Mouse (Mus musculus) heart, adult 9 months (tissue): ENCODE results near the gene Asb10.
A peak's percentile ranks its signal among the peaks of the same experiment; 100 is the strongest.

Experiments
- DNase-seq, 2 experiments: peaks; one replicate each; pipeline ENCODE4 v3.0.0; 2022; ENCODE audit warnings: low spot score in 2 of 2

The Asb10 gene

DNA sequence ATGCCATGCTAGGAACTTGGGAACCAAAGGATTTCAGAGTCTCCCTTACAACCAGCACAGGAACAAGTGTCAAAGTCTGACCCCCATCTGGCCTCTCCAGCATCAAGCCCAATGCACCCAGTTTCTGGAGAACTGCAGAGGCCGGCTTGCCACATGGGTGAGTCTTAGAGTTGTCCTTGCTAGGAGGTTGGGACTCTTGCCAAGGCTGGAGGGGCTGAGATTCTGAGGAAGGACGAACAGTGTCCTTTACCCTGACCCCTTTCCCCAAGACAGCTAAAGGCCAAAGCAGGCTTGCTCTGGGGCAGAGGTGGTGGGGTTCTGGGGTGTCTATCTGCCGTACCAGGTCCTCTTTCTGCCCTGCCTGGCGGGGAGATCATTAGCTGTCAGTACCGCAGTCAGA lies 4.3 kb downstream of the Asb10 start:
- no peak for DNase-seq

DNA sequence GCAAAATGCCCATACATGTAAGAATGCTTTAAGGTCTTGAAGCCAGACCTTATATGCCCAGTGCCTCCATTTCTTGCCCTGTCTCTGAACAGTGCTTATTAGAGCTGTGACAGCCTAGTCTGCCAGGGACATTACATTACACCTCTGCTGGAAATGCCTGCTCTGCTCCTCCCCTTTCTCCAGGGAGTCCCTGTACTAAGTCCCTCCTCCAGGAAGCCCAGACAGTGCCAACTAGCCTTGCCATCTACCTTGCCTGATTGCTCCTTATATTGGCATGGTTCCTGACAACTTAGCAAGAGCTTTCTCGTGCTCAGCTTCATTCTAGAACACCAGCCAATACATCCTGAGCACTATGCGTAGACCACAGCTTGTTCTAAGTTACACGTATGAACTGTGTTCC lies 5.0 kb downstream of the Asb10 start:
- DNase-seq = no peak

DNA sequence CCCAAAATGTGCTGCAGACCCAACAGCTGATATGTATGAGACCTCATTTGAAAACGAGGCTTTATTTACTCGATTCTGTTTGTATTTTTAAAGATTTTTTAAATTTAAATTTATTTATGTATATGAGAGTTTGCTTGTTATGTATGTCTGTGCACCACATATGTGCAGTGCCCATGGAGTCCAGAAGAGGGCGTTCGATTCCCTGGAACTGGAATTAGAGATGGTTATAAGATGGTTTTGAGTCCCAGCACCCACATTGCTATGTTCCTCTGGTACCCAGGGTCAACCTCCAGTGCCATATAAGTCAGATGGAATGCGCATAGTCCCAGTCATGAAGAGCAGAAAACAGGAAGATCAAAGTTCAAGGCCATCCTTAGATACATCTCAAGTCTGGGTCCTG lies 6.5 kb downstream of the Asb10 start:
- no peak for DNase-seq

DNA sequence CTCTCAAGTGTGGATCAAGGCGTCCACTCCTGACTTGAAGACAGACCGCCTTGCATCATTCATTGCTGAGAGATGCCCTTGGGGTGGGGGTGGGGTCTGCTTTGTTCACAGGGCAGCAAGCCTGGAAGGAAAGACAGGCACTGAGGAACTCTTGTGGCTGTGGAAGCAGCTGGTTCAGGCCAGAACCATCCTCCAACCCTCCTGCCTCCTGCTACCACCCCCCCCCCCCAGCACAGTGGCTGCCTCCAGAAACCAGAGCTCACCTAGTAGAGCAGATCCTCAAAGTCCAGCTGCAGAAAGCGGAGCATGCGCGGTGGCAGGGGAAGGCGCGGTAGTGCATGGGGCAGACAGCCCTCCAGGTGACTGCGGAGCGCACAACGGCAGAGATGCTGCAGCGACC lies 7.4 kb downstream of the Asb10 start:
- no peak for DNase-seq

DNA sequence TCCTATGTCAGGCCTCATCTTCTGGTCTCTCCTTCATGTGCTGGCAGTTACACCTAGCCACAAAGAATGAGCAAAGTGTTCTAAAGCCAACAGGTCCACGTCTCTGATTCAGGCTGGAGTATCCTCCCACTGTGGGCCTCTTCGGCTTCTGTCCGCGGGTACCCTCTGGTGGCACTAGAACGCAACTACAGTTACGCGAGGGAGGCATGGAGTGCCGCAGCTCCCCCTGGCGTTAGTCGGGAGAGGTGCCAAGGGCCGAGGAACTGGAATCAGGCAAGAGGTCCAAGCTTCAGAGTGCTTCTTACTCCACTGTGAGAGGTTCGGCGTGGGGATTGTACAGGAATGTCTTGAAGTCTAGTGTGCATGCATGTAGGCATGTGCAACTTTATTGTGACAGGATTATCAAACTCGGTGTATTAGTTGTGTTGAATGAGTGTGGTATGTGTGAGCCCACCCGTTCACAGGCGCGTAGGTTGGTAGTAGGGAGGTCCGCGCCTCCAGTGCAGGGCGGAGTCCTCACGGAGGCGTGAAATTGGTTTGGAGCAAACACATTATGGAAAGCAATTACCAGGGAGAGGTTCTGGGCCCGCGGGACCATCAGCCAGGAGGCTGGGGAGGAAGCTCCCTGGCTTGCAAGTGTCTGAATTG lies 10.6 kb downstream of the Asb10 start:
- DNase-seq = peak; percentile 82 to 91

DNA sequence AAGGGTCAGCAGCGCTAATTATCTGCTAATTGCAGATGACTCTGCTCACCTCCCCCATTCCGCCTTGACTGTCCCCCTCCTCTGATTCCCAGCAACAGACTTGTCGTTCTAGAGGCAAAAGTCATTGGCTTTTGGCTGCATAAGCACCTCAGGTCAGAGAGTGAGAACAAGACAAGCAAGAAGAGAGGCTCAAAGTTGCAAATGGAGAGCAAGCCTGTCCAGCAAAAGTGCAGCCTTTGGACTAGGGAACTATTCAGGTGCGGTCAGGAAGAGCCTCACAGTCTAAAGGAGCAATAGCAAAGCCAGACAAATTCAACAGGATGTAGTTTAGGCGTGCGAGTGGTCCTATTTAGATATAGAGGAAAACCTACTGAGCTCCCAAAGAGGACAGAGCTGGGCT lies 13.0 kb downstream of the Asb10 start:
- DNase-seq = no peak

DNA sequence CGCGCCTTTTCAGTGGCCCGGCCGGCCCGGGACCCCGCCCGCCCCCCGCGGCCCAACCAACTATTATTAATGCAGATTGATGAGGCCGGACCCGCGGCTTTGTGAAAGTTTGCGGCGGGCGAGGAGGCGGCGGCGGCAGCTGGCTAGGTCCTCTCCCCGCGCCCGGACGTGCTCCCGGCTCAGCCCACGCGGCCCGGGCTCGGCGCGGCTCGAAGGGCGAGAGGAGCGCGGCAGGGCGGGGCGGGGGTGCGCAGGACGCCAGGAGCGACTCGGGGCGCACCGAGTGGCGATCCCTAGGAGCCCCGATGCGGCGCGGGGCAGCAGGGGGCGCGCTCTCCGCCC lies 13.9 kb downstream of the Asb10 start, which contains the start of gene Gbx1:
TSS of gene Gbx1 (minus strand) at position 314 of the 342 bp plus-strand sequence.
- no peak for DNase-seq

DNA sequence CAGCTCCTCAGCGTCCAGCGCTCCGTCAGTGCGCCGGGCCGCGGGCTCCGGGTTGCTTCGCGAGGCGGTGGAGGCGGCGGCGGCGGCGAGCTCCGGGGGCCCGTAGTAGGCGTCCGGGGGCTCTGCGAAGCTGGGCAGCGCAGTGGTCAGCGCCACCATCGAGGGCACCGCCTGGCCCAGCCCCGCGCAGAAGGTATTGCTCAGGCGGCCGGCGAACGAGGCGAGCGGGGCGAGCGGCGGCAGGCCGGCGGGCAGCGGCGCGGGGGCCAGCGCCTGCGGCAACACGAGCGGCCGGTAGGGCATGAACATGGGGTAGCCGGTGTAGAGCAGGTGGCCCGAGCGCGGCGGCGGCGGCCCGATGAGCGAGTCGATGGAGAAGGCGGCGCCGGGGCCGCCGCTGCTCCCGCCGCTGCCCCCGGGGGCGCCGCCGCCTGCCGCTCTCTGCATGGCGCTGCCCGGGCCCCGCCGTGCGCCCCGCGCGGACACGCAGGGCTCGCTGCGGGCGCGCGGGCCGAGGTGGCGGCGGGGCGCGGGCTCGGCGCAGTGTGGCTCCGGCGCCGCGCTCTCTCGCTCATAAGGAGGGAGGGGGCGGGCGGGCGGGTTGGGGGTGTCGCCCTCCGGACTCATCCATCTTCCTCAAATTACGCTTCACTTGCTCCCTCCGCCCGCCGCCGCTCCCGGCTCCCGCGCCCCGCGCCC lies 14.4 kb downstream of the Asb10 start:
- no peak for DNase-seq

DNA sequence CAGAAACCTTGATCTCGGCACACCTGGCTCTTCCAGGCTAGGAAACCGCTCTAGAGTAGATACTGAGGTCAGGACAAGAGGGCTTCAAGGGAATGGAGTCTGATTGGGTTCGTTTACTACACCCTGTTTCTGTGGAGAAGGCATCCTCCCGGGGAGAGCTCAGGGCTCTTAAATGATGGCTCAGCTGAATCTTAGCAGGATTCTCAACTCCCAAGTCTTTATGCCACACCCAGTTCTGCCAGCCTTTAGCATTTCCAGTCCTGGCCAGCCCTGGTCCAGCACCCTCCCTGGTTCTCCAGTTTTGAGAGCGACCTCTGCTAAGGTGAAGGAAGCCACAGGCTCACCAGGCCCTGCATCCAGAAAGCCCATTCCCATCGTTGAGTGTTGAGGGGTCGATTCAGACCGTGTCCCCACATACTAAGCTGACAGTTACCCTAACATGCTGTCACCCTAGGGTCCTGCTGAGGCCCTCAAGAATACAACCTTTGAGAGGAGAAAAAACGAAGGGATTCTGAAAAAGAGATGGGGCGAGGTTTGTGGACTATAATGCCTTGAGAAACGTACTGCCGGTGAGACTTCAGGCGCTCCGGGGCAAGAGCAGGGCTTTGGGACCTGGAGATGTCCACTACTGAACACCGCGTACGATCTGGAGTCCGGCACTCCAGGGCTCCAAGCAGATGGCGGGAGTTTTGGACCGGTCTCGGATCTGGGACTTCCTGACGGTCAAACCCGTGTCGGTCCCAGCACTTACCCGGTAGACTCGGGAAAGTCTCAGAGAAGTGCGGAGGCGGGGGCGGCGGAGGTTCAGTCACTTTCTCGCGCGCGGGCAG lies 15.2 kb downstream of the Asb10 start:
- DNase-seq = no peak

DNA sequence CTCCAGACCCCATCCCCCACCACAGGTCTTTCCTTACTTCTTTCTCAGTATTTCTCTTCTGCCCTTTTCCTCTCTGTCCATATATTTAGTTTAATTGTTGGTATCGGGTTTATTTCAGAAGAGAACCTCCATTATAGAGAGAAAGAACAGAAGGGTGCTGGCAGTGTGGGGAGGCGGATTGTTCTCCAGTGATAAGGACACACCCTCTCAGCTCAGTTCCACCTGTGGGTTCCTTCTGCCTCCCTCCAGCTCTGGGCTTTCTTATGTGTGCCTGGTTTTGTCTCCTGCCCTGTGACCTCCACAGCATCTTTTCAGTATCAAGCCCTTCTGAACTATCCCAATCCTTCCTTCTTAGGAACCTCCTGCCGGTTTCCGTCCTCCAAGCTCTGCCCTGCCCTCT lies 16.3 kb downstream of the Asb10 start:
- DNase-seq = no peak

DNA sequence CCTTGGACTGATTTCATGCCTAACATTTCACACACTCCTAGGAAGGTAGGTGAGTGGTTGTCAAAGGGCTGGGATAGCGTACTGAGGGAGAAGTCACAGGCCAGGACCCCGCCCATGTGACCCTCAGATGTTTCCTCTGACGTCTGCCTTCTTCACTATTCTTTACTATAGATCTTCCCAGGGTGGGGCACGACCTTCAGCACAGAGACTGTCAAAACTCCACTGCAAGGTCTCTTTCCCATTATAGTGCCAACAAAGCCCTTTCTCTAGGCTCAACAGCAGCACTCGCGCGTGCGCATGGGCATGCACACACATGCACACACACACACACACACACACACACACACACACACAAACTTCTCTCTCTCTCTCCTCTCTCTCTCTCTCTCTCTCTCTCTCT lies 17.0 kb downstream of the Asb10 start:
- DNase-seq = no peak

DNA sequence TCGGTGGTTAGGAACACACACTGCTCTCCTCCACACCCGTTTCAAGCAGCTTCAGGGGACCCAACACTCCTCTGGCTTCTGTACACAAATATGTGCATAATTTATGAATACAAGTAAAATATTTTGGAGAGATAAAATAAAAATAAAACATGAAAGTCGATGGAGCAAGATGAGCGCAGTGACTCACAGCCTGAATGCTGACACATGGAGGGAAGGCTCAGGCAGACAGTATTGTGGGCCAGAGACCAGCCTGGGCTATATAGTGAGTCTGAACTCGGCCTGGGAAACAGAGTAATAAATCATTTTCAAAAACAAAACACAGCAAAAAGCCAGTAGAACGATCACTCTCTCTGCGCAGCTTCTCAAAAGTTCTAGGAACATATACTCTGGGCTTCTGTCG lies 19.4 kb downstream of the Asb10 start:
- no peak for DNase-seq

DNA sequence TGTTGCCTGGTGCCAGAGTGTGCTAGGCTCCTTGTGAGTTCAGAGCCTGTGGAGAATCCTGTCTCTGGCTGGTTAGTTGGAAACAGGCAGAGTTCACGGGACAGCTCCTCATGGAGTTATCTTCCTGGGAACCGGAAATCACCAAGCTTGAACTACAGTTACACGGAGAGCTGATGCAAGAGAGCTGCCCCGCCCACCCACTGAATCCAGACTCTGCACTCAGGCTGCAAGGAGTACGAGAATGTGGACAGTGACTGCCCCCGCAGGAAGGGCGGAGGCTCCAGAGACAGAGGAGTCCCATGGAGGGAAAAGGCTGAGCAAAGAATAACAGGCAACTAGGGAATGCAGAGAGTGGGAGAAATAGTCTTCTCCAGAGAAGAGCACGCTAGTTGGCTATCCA lies 28.5 kb downstream of the Asb10 start:
- DNase-seq = peak; percentile 49 to 54

DNA sequence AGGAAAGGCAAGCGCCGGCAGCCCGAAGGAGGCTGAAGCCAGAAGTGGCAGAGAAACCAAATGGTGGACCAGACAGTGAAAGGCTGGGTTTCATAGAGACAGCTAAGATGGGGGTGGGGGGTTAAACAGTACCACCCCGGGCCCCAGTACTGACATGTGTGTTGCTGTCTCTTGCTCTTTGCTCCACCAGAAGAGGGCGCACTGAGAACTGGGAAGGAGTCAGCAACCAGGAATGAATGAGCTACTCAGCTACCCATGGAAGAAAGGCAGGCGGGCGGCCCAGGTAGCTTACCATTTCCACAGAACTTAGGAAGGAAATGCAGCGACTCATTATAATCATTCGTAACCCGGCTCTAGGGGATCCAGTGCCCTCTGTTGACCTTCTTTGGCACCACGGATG lies 30.1 kb downstream of the Asb10 start:
- no peak for DNase-seq

DNA sequence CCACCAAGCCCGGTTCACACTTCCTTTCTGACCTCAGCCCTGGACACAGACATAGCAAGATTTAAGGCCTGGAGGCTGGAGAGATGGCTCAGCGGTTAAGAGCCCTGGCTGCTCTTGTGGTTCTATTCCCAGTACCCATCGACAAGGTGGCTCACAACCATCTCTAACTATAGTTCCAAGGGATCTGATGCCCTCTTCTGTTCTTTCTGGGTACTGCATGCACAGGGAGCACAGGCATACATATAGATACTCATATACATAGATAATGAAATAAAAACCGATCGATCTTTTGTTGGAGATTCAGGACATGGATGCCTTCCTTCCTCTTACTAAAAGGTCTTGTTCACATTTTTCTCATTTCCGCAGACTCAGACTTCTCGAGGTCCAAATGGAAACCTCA lies 32.4 kb downstream of the Asb10 start:
- no peak for DNase-seq

DNA sequence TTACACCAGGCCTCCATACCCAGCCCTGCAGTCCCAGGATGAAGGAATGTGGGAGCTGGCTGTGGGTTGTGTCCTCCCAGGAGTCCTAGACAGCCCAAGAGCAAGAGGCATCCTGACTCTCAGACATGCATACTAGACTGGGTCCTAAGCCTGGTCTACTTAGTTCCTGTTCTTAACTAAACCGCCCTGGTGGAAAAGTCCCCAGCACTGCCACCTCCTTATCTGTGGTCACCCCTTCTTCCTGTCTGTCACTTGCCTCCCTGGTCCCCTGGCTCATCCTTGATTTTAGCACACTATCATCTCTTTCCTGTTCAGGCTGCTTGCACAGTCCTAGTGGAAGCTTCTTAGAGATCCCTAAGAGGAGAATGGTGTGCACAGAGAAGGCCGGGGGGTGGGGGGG lies 35.3 kb downstream of the Asb10 start:
- no peak for DNase-seq

DNA sequence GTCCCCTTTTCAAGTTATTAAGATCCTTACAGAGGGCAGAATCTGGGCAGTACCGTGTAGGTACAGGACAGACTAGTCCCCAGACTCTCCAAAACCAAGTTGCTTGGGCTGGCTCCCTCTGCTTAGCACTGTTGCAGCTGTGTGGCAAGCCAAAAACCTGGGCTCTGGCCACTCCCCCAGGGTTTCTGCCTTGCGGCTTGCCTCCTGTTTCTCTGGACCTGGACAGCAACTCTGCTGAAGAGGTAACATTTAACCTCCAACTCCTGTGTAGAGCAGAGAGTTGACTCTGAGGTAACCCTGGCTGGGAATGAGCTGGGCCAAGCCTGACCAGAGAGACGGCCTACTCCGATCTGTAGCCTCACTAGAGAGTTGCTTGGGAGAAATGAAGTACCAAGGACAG lies 38.0 kb downstream of the Asb10 start:
- DNase-seq = no peak

DNA sequence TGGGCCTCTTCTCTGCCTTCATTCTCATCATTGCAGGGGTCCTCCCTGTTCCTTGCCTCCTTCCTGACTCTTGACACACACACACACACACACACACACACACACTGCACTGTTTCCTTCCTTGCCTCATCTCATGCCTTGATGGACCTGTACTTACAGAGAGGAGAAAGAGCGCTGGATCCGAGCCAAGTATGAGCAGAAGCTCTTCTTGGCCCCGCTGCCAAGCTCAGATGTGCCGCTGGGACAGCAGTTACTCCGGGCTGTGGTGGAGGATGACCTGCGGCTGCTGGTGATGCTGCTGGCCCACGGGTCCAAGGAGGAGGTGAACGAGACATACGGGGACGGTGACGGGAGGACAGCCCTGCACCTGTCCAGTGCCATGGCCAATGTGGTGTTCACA lies 39.9 kb downstream of the Asb10 start:
- no peak for DNase-seq

DNA sequence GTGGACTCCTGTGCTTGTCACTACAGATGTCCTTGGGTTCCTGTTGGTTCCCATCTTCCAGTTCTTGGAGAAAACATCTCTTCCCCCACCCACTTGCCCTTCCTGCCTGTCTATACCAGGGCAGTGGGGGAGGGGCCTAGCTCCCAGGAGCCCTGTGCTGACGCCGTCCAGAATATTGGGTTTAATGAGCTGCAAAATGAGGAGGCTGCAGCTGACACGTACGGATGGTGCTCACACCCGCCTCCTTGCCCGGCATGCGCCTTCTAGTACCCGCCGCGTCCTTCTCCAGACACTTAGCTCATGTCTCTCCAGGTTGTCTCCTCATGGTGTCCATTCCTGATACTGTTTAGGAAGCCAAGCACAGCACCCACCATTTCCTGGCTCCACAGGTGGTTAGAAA lies 41.7 kb downstream of the Asb10 start:
- DNase-seq = no peak

DNA sequence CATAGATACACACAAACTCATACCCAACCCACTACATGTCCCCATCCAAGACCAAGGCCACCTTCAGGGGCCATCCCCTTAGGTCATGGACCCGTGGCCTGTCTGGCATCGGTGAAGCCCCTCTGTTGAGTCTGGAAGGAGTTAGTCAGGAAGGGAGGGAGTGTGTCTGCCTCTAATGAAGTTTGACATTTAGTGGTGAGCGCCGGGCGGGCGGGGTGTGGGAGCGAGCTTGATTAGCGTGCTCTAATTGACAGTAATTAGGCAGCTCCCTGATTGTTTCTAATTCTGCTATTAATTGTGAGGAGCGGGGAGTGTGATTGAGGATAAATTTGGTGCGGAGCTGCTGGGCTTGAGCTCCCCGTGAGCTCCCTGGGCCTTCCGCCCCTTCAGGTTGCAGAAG lies 43.3 kb downstream of the Asb10 start:
- DNase-seq = no peak

DNA sequence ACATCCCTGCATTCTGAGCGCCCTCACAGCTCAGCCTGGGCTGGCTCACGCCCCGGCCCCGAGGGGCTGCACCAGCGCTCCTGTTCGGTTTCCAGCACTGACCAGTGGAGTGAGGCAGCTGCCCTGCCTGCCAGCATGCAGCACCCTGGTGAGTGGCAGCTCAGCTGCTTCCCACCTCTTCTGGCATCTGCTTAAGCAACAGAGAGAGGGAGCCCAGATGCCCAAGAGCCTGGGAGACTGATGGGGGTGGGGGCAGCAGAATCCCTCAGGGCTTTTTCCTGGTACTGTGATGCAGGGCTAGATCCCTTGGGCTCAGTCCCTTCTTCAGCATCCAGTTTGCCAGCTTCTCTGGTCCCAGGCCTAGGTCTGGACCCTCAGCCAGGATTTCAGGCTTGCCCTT lies 44.0 kb downstream of the Asb10 start:
- DNase-seq = no peak

DNA sequence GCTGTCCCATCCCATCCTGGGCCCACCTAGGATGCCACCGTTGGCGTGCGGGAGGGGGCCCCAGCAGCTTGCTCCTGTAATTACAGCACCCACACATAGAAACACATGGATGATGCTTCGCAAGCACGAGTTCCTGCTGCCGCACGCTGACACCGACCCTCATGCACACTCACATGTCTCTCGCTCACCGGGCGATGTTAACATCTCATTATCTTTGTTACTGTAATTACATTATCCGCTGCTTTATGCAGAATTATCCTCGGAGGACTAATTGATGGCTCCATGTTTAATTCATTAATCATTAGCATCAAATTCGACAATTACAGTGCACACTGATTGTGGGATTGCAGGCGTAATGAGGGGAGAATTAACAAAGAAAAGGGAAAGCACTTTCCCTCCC lies 45.8 kb downstream of the Asb10 start:
- DNase-seq = no peak
